Mouse (Mus musculus) kidney, postnatal 0 days (tissue): ENCODE results near the gene 4931428L18Rik. TPM values are rescaled to one million over a fixed set of nuclear protein-coding genes. Genes with fewer than 3 reads are reported as not detected.
A peak's percentile ranks its signal among the peaks of the same experiment; 100 is the strongest.

ENCODE experiments used
- ATAC-seq: fragments of 200-750 bp; cut with Nextera tagmentation; replicated peaks from 2 replicates; pipeline ENCODE4 v1.8.0; 2017; ENCODE audit warnings: low read depth, moderate number of reproducible peaks, moderate TSS enrichment, moderate library complexity; ENCODE audit not compliant: low FRiP score
- DNase-seq: peaks from one replicate; pipeline ENCODE4 v3.0.0-alpha.2; 2016; ENCODE audit warnings: low spot score
- H3K27ac ChIP-seq: fragments of 300-500 bp; sonication (generic); 2 replicates; pipeline ENCODE4 v1.5.1; 2014; ENCODE audit warnings: mild to moderate bottlenecking
- H3K27me3 ChIP-seq: fragments of 300-500 bp; sonication (generic); 2 replicates; pipeline ENCODE4 v1.6.1; 2014; ENCODE audit warnings: low read length, mixed read lengths; ENCODE audit not compliant: insufficient read depth
- H3K36me3 ChIP-seq: fragments of 300-500 bp; sonication (generic); 2 replicates; pipeline ENCODE4 v1.6.1; 2014; ENCODE audit warnings: low read length, mixed read lengths; ENCODE audit not compliant: insufficient read depth
- H3K4me1 ChIP-seq: fragments of 300-500 bp; sonication (generic); replicated peaks from 2 replicates; pipeline ENCODE4 v1.6.1; 2014; ENCODE audit warnings: antibody characterized with exemption, low read length, mixed read lengths; ENCODE audit not compliant: insufficient read depth
- H3K4me2 ChIP-seq: fragments of 300-500 bp; sonication (generic); 2 replicates; pipeline ENCODE4 v1.6.1; 2014; ENCODE audit warnings: mild to moderate bottlenecking, low read length, moderate library complexity, mixed read lengths
- H3K4me3 ChIP-seq: fragments of 300-500 bp; sonication (generic); replicated peaks from 2 replicates; pipeline ENCODE4 v1.5.1; 2014; ENCODE audit warnings: low read depth, low read length
- H3K9ac ChIP-seq: fragments of 300-500 bp; sonication (generic); 2 replicates; pipeline ENCODE4 v1.6.1; 2014; ENCODE audit warnings: low read depth, low read length
- H3K9me3 ChIP-seq: fragments of 300-500 bp; sonication (generic); replicated peaks from 2 replicates; pipeline ENCODE4 v1.6.1; 2016; ENCODE audit warnings: low read length, inconsistent platforms, mixed read lengths
- CTCF ChIP-seq: IDR thresholded peaks from 2 replicates; pipeline ENCODE4 v1.5.1; 2016; ENCODE audit warnings: antibody characterized with exemption, low read depth, mild to moderate bottlenecking, moderate library complexity
- WGBS: fragments of 180-500 bp; shearing (Covaris S2); extraction: QIAGEN DNeasy Blood & Tissue Kit; methylation state at CpG from one replicate; pipeline ENCODE4 v1.1.7; 2014; 5-methylcytosine and 5-hydroxymethylcytosine counted together
- polyA plus RNA-seq: library from polyadenylated mRNA; unstranded; fragments of >200 nt; fragmentation: Nextera tagmentation; extraction: Ambion mirVana; gene quantifications from 2 replicates; pipeline ENCODE4 v1.2.1, GENCODE M21; 2015

The 4931428L18Rik gene
- polyA plus RNA-seq, 1 experiment from 2014 or later, result not detected

GRCm38 (mm10) chr1:31205770-31206169 is 16.7 kb downstream of the 4931428L18Rik start:
- H3K9ac ChIP-seq, result no peak overlapping the region
- H3K9me3 ChIP-seq, result no peaks in the 10 kb centered on the region

GRCm38 (mm10) chr1:31205346-31205745 is 17.1 kb downstream of the 4931428L18Rik start:
- Histone ChIP-seq H3K4me2 (no peak overlapping the region), H3K4me1 (no peaks in the 10 kb centered on the region), H3K4me3 (no peak overlapping the region), H3K36me3 (no peaks in the 10 kb centered on the region), H3K27me3 (no peaks in the 10 kb centered on the region), H3K9ac (no peak overlapping the region), H3K9me3 (no peaks in the 10 kb centered on the region), H3K27ac (no peak overlapping the region)
- 78% methylated on average over 7 of the region's 7 CpGs for WGBS
- no peak for ATAC-seq
- TF ChIP-seq CTCF, result no peak
- no peak for DNase-seq

More at GRCm38 (mm10) chr1:31205770-31206169, 16.7 kb downstream of the 4931428L18Rik start:
- ATAC-seq, result no peak
- no peaks in the 10 kb centered on the region for H3K4me1 ChIP-seq
- 74% methylated on average over 3 of the region's 3 CpGs for WGBS
- H3K4me2 ChIP-seq, result no peak overlapping the region
- DNase-seq, result no peak
- H3K27me3 ChIP-seq, result no peaks in the 10 kb centered on the region
- no peaks in the 10 kb centered on the region for H3K36me3 ChIP-seq
- no peak overlapping the region for H3K27ac ChIP-seq
- TF ChIP-seq CTCF, result no peak
- H3K4me3 ChIP-seq, result no peak overlapping the region

GRCm38 (mm10) chr1:31203771-31204170 is 18.7 kb downstream of the 4931428L18Rik start:
- H3K9me3 ChIP-seq, result no peaks in the 10 kb centered on the region
- no peak for TF ChIP-seq CTCF
- H3K9ac ChIP-seq, result no peak overlapping the region
- no peaks in the 10 kb centered on the region for H3K4me1 ChIP-seq
- no peaks in the 10 kb centered on the region for H3K36me3 ChIP-seq
- no peak overlapping the region for H3K4me3 ChIP-seq
- no peaks in the 10 kb centered on the region for H3K27me3 ChIP-seq
- DNase-seq (no peak), ATAC-seq (no peak)
- no peak overlapping the region for H3K4me2 ChIP-seq
- 88% methylated on average over 10 of the region's 10 CpGs for WGBS
- no peak overlapping the region for H3K27ac ChIP-seq

GRCm38 (mm10) chr1:31196959-31197358 is 25.5 kb downstream of the 4931428L18Rik start:
- H3K27ac ChIP-seq, result no peak overlapping the region
- no peak for TF ChIP-seq CTCF
- WGBS, result 96% methylated on average over 3 of the region's 3 CpGs

GRCm38 (mm10) chr1:31195633-31196032 is 26.9 kb downstream of the 4931428L18Rik start:
- 73% methylated on average over 1 of the region's 1 CpGs for WGBS

More at GRCm38 (mm10) chr1:31196959-31197358, 25.5 kb downstream of the 4931428L18Rik start:
- H3K36me3 ChIP-seq, result no peaks in the 10 kb centered on the region
- H3K9ac ChIP-seq, result no peak overlapping the region
- no peak overlapping the region for H3K4me3 ChIP-seq
- no peak overlapping the region for H3K4me2 ChIP-seq
- no peaks in the 10 kb centered on the region for H3K27me3 ChIP-seq
- no peak for DNase-seq
- no peaks in the 10 kb centered on the region for H3K4me1 ChIP-seq
- ATAC-seq, result no peak
- H3K9me3 ChIP-seq, result no peaks in the 10 kb centered on the region

DNA sequence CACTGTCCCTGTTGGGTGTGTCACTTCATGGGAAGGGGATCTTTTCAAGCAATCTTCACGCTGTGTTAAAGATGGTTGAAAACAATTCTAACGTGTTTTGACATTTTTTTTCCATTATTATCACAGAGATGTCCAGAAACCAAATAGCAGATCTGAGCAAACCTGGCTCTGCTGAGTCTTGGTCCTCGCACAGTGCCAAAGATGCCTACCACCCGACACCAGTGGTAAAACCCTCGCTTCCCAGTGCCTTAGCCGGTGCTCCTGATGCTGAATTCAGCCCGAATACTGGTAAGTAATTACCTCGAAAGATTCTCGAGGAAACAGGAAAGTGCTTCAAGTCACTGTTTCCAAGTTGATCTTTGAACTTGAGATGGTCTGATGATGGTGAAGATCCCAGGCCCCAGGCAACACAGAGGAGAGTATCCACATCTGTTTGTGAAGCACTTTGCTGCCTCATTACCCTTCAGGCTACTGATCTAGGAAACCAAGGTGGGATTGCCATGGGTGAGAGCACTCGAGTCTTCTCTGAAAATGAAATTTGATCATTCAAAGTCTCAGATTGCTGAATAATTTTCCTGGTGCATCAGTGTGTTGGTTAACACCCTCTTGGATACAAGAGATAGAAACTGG is 32.1 kb downstream of the 4931428L18Rik start:
- ATAC-seq, result no peak
- peak; percentile 19 for DNase-seq
- TF ChIP-seq CTCF, result no peak
- H3K4me3 ChIP-seq, result no peak overlapping the region
- no peaks in the 10 kb centered on the region for H3K4me1 ChIP-seq
- H3K36me3 ChIP-seq, result no peaks in the 10 kb centered on the region
- H3K27ac ChIP-seq, result no peak overlapping the region
- H3K4me2 ChIP-seq, result no peak overlapping the region
- no peak overlapping the region for H3K9ac ChIP-seq
- WGBS, result 37% methylated on average over 10 of the region's 10 CpGs
- H3K9me3 ChIP-seq, result no peaks in the 10 kb centered on the region
- no peaks in the 10 kb centered on the region for H3K27me3 ChIP-seq

More at GRCm38 (mm10) chr1:31195633-31196032, 26.9 kb downstream of the 4931428L18Rik start:
- Histone ChIP-seq H3K27me3 (no peaks in the 10 kb centered on the region), H3K4me1 (no peaks in the 10 kb centered on the region), H3K4me3 (no peak overlapping the region), H3K4me2 (no peak overlapping the region), H3K9ac (no peak overlapping the region), H3K36me3 (no peaks in the 10 kb centered on the region), H3K27ac (no peak overlapping the region), H3K9me3 (no peaks in the 10 kb centered on the region)
- no peak for ATAC-seq
- TF ChIP-seq CTCF, result no peak
- DNase-seq, result no peak

DNA sequence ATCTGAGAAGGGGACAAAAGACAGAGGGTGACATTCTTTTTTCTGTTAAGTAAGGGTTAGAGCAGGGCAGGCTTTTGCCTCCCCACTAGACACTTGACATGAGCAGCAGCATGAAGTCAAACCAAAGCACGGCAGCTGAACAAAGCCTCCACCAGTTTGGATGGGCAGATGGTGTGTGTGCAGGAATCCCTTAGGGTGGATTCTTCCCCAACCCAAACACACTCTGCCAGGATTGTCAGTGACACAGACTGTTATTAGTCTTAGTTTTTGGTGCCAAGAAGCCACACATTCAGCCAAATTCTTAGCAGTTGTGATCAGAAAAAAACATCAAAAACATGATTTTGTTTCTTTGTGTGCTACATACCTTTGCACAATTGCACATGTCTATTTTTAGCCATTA is 44.2 kb downstream of the 4931428L18Rik start:
- DNase-seq (no peak), ATAC-seq (no peak)
- no peaks in the 10 kb centered on the region for H3K36me3 ChIP-seq
- no peak overlapping the region for H3K4me2 ChIP-seq
- TF ChIP-seq CTCF, result no peak
- H3K4me1 ChIP-seq, result no peaks in the 10 kb centered on the region
- no peak overlapping the region for H3K4me3 ChIP-seq
- H3K9me3 ChIP-seq, result no peaks in the 10 kb centered on the region
- H3K27me3 ChIP-seq, result no peaks in the 10 kb centered on the region
- 63% methylated on average over 1 of the region's 1 CpGs for WGBS
- no peak overlapping the region for H3K9ac ChIP-seq
- no peak overlapping the region for H3K27ac ChIP-seq
